Mouse (Mus musculus) liver, postnatal 0 days (tissue): ENCODE measurements around the gene Otop1. TPM values are rescaled to one million over a fixed set of nuclear protein-coding genes. Genes with fewer than 3 reads are reported as not detected.
A peak's percentile ranks its signal among the peaks of the same experiment; 100 is the strongest.

Experiments
- ATAC-seq: fragments of 200-750 bp; cut with Nextera tagmentation; 2 replicates; pipeline ENCODE4 v1.8.0; 2017; ENCODE audit warnings: mild to moderate bottlenecking, moderate library complexity
- DNase-seq: peaks from one replicate; pipeline ENCODE4 v3.0.0-alpha.2; 2016
- H3K27ac ChIP-seq: fragments of 300-500 bp; sonication (generic); 2 replicates; pipeline ENCODE4 v1.5.1; 2014; ENCODE audit warnings: antibody characterized with exemption, moderate library complexity, mild to moderate bottlenecking, low read depth
- H3K27me3 ChIP-seq: fragments of 300-500 bp; sonication (generic); 2 replicates; pipeline ENCODE4 v1.6.1; 2014; ENCODE audit warnings: low read length, control low read depth, mixed read lengths; ENCODE audit not compliant: insufficient read depth
- H3K36me3 ChIP-seq: fragments of 300-500 bp; sonication (generic); replicated peaks from 2 replicates; pipeline ENCODE4 v1.6.1; 2014; ENCODE audit warnings: mild to moderate bottlenecking, control low read depth, low read length, moderate library complexity, mixed read lengths; ENCODE audit not compliant: insufficient read depth
- H3K4me1 ChIP-seq: fragments of 300-500 bp; sonication (generic); 2 replicates; pipeline ENCODE4 v1.6.1; 2014; ENCODE audit warnings: antibody characterized with exemption, mild to moderate bottlenecking, control low read depth; ENCODE audit not compliant: insufficient read depth
- H3K4me2 ChIP-seq: fragments of 300-500 bp; sonication (generic); 2 replicates; pipeline ENCODE4 v1.6.1; 2014; ENCODE audit warnings: low read depth, mild to moderate bottlenecking, low read length, moderate library complexity, mixed read lengths
- H3K4me3 ChIP-seq: fragments of 300-500 bp; sonication (generic); 2 replicates; pipeline ENCODE4 v1.5.1; 2014; ENCODE audit warnings: low read depth, low read length
- H3K9ac ChIP-seq: fragments of 300-500 bp; sonication (generic); replicated peaks from 2 replicates; pipeline ENCODE4 v1.6.1; 2014; ENCODE audit warnings: mild to moderate bottlenecking, moderate library complexity
- H3K9me3 ChIP-seq: fragments of 300-500 bp; sonication (generic); 2 replicates; pipeline ENCODE4 v1.6.1; 2016; ENCODE audit warnings: mild to moderate bottlenecking, control low read depth, low read length, mixed read lengths
- CTCF ChIP-seq: sonication (generic); IDR thresholded peaks from 2 replicates; pipeline ENCODE4 v1.5.1; 2016; ENCODE audit warnings: antibody characterized with exemption, low read depth
- EP300 ChIP-seq: IDR thresholded peaks from 2 replicates; pipeline ENCODE4 v1.6.1; 2016; ENCODE audit warnings: antibody characterized with exemption, low read depth, mild to moderate bottlenecking
- WGBS: fragments of 180-500 bp; shearing (Covaris S2); extraction: QIAGEN DNeasy Blood & Tissue Kit; methylation state at CpG from one replicate; pipeline ENCODE4 v1.1.7; 2014; ENCODE audit not compliant: insufficient replicate concordance; 5-methylcytosine and 5-hydroxymethylcytosine counted together
- polyA plus RNA-seq: library from polyadenylated mRNA; unstranded; fragments of >200 nt; fragmentation: Nextera tagmentation; extraction: Ambion mirVana; gene quantifications from 2 replicates; pipeline ENCODE4 v1.2.1, GENCODE M21; 2015

Gene Otop1
- not detected in 2 replicates for polyA plus RNA-seq

DNA sequence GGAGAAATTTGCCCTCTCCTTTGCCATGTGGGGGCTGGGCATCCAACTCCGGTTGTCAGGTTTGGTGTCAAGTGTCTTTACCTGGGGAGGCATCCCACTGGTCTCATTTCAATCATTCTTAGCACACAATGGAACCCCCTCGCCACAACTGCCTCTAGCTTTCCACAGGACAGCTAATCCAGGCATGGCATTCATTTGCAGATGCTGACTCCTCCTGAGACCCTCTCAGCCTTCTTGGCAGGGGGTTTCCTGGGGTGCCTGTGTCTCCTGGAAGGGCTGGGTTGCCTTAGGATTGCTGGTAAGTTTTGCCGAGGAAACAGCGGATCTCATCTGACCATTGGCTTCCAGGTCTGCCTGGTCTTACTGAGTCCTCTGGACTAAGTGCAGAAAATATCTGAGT is at the start of gene Otop1:
Gene Otop1 (plus strand): TSS at position 202 of the 400 bp plus-strand sequence.
- DNase-seq (no peak), ATAC-seq (no peak)
- H3K27me3 ChIP-seq: peaks cover 45% of the 10 kb centered on the region
- H3K4me1 ChIP-seq: no peaks in the 10 kb centered on the region
- H3K36me3 ChIP-seq: peaks cover 10% of the 10 kb centered on the region; the same call in 1 of the 2 replicates
- H3K4me3 ChIP-seq: no peak within 1 kb of the TSS
- H3K27ac ChIP-seq: no peak within 1 kb of the TSS
- H3K9me3 ChIP-seq: no peaks in the 10 kb centered on the region
- H3K9ac ChIP-seq: no peak within 1 kb of the TSS
- H3K4me2 ChIP-seq: no peak within 1 kb of the TSS
- 21% methylated on average over 4 of the region's 4 CpGs for WGBS
- no peak for TF ChIP-seq EP300
- no peak for TF ChIP-seq CTCF

DNA sequence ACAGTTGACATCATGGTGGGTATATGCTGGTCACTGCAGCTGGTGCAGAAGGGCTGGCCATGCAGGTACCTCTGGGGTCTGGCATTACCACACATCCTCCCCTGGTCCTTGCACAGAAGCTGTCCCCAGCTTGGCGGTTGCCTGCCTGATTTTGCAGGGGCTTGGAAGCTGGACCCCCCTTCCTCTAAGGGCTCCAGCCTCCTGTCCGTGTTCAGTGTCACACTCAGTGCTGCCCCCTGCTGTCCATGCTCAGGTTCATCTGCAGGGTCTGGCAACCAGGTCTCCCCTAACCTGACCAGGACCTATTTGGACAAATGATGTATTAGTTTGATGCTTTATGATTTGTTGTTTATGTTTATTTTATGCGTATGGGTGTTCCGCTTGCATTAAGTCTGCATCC is 40.4 kb upstream of the Otop1 start:
- Histone ChIP-seq H3K27ac (no peak overlapping the region), H3K9me3 (no peaks in the 10 kb centered on the region), H3K27me3 (no peaks in the 10 kb centered on the region), H3K36me3 (peaks cover 35% of the 10 kb centered on the region), H3K4me3 (no peak overlapping the region), H3K4me1 (no peaks in the 10 kb centered on the region), H3K4me2 (no peak overlapping the region), H3K9ac (no peak overlapping the region)
- WGBS: 67% methylated on average over 4 of the region's 4 CpGs
- no peak for ATAC-seq
- peak; percentile 73 for DNase-seq
- TF ChIP-seq EP300: no peak
- TF ChIP-seq CTCF: peak; percentile 79

GRCm38 (mm10) chr5:38236627-38237026 is 39.1 kb upstream of the Otop1 start:
- H3K9ac ChIP-seq: no peak overlapping the region
- peaks cover 3% of the 10 kb centered on the region; the same call in 1 of the 2 replicates for H3K4me1 ChIP-seq
- no peaks in the 10 kb centered on the region for H3K27me3 ChIP-seq
- H3K36me3 ChIP-seq: peaks cover 23% of the 10 kb centered on the region
- H3K9me3 ChIP-seq: no peaks in the 10 kb centered on the region
- H3K27ac ChIP-seq: no peak overlapping the region
- no peak overlapping the region for H3K4me3 ChIP-seq
- ATAC-seq (no peak), DNase-seq (no peak)
- no peak for TF ChIP-seq EP300
- peak; percentile 48 for TF ChIP-seq CTCF
- WGBS: 80% methylated on average over 2 of the region's 2 CpGs
- H3K4me2 ChIP-seq: no peak overlapping the region

GRCm38 (mm10) chr5:38240727-38241472 is 34.9 kb upstream of the Otop1 start:
- no peak for TF ChIP-seq EP300
- no peak for TF ChIP-seq CTCF
- ATAC-seq (no peak), DNase-seq (no peak)
- H3K27ac ChIP-seq: no peak overlapping the region
- no peak overlapping the region for H3K4me3 ChIP-seq
- H3K4me2 ChIP-seq: no peak overlapping the region
- 59% methylated on average over 5 of the region's 5 CpGs for WGBS
- no peak overlapping the region for H3K9ac ChIP-seq
- H3K36me3 ChIP-seq: no peaks in the 10 kb centered on the region
- H3K9me3 ChIP-seq: no peaks in the 10 kb centered on the region
- peaks cover 3% of the 10 kb centered on the region; the same call in 1 of the 2 replicates for H3K4me1 ChIP-seq
- H3K27me3 ChIP-seq: no peaks in the 10 kb centered on the region

- Histone ChIP-seq H3K4me1 (peaks cover 3% of the 10 kb centered on the region; the same call in 1 of the 2 replicates), H3K36me3 (no peaks in the 10 kb centered on the region), H3K9ac (no peak overlapping the region), H3K27ac (no peak overlapping the region), H3K27me3 (no peaks in the 10 kb centered on the region), H3K4me3 (no peak overlapping the region), H3K4me2 (no peak overlapping the region), H3K9me3 (no peaks in the 10 kb centered on the region)
- ATAC-seq (no peak), DNase-seq (no peak)
- 80% methylated on average over 3 of the region's 3 CpGs for WGBS
- no peak for TF ChIP-seq CTCF
- no peak for TF ChIP-seq EP300
These were observed 34.3 kb upstream of the Otop1 start for GRCm38 (mm10) chr5:38241473-38241834.

GRCm38 (mm10) chr5:38241966-38242365 is 33.8 kb upstream of the Otop1 start:
- DNase-seq: no peak
- no peaks in the 10 kb centered on the region for H3K9me3 ChIP-seq
- H3K27ac ChIP-seq: no peak overlapping the region
- no peaks in the 10 kb centered on the region for H3K36me3 ChIP-seq
- H3K9ac ChIP-seq: no peak overlapping the region
- H3K27me3 ChIP-seq: no peaks in the 10 kb centered on the region
- no peak for TF ChIP-seq EP300
- TF ChIP-seq CTCF: no peak
- no peak overlapping the region for H3K4me2 ChIP-seq
- WGBS: 77% methylated on average over 6 of the region's 6 CpGs
- peaks cover 3% of the 10 kb centered on the region; the same call in 1 of the 2 replicates for H3K4me1 ChIP-seq
- no peak for ATAC-seq
- no peak overlapping the region for H3K4me3 ChIP-seq
